Mouse (Mus musculus): ENCODE results near the gene Cops9. TPM values are rescaled to one million over a fixed set of nuclear protein-coding genes. Genes with fewer than 3 reads are reported as not detected.

Cops9 gene
- total and polyA plus RNA-seq, 3 experiments, result 377 to 618 TPM; not detected in 1

DNA sequence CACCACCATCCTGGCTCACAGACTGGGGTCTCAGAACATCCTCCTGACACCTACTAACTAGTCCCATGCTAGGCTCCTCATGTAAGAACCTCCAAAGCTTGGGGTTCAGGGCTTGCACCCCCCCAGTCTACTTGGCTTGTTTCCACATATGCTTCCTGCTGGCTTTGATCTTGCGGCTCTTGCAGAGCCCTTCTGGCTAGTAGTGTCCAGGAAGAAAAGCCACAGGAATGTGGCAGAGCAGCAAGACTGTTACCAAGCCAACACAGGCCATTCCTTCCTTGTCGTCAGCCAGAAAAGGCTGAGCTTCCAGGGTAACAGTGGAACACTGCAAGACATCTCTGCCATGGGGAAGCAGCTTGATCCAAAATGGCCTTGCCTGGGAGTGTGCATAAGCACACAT is 12.9 kb upstream of the Cops9 start:
- Histone ChIP-seq H3K9ac (ENCODE audit: control insufficient read depth, low read depth, low read length, poor library complexity, severe bottlenecking) (no peak overlapping the region), H3K79me2 (ENCODE audit: control insufficient read depth, insufficient read depth, low read length, poor library complexity) (no peaks in the 10 kb centered on the region), H3K36me3 (ENCODE audit: control insufficient read depth in 1 of 2, insufficient read depth in 2 of 2, low read length in 2 of 2) (peaks cover 0 to 13% of the 10 kb centered on the region in 2 experiments; a peak in 2 of 4 replicates), H3K27me3 (ENCODE audit: control insufficient read depth in 1 of 2, insufficient read depth in 2 of 2, low read length in 2 of 2) (no peaks in the 10 kb centered on the region), H3K4me1 (ENCODE audit: control insufficient read depth in 1 of 2, insufficient read depth in 2 of 2, low read length in 2 of 2) (peaks cover 11 to 15% of the 10 kb centered on the region in 2 experiments), H3K4me3 (ENCODE audit: control insufficient read depth in 1 of 2, insufficient read depth in 1 of 2, low read depth in 2 of 2, low read length in 2 of 2) (no peak overlapping the region), H3K9me3 (replicated peaks; ENCODE audit: insufficient read depth, low read length) (no peaks in the 10 kb centered on the region), H3K27ac (ENCODE audit: control insufficient read depth, low read depth, low read length) (no peak overlapping the region)
- TF ChIP-seq RCOR1 (IDR thresholded peaks at IDR 0.05; ENCODE audit: low read depth, low read length), result no peak
- TF ChIP-seq RAD21 (IDR thresholded peaks at IDR 0.05; ENCODE audit: low read depth, low read length), result no peak
- TF ChIP-seq ZC3H11A (IDR thresholded peaks at IDR 0.05; ENCODE audit: low read depth, low read length), result no peak
- no peak for TF ChIP-seq MAZ (IDR thresholded peaks at IDR 0.05; ENCODE audit: low read depth, low read length)
- TF ChIP-seq MYC (IDR thresholded peaks at IDR 0.05; ENCODE audit: low read depth, low read length), result no peak
- no peak for TF ChIP-seq CHD2 (IDR thresholded peaks at IDR 0.05; ENCODE audit: low read length)
- TF ChIP-seq ZNF384 (IDR thresholded peaks at IDR 0.05; ENCODE audit: low read depth, low read length), result no peak
- TF ChIP-seq JUND (IDR thresholded peaks at IDR 0.05; ENCODE audit: low read depth, low read length), result no peak
- TF ChIP-seq SMC3 (IDR thresholded peaks at IDR 0.05; ENCODE audit: low read depth, low read length), result no peak
- TF ChIP-seq CHD1 (IDR thresholded peaks at IDR 0.05; ENCODE audit: low read depth, low read length), result no peak
- TF ChIP-seq ZKSCAN1 (IDR thresholded peaks at IDR 0.05; ENCODE audit: low read depth, low read length), result no peak
- TF ChIP-seq ZMIZ1 (IDR thresholded peaks at IDR 0.05; ENCODE audit: low read depth, low read length), result no peak
- no peak for TF ChIP-seq UBTF (IDR thresholded peaks at IDR 0.05; ENCODE audit: borderline replicate concordance, insufficient read depth, low read depth, low read length)
- DNase-seq (ENCODE audit: low read depth, low spot score), result no peak

DNA sequence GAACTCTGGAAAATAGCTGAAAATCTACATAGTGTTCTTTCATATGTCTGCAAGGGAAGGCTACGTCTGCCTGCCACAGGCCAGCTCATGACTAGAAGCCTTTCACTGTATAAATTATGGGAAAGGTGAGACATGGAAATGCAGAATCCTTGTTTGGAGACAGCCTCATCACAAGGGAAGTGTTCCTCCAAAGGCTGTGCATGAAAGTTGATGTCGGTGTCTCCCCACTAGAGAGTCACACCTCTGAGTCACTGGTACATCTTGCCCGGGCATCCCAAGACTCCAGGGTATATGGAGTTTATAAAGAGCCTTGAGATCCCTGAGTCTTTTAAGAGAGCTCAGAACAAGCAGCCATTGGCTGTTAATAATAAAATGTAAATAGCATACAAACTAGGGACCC is 11.4 kb upstream of the Cops9 start:
- Histone ChIP-seq H3K4me3 (ENCODE audit: control insufficient read depth in 1 of 2, insufficient read depth in 1 of 2, low read depth in 2 of 2, low read length in 2 of 2) (no peak overlapping the region), H3K27me3 (ENCODE audit: control insufficient read depth in 1 of 2, insufficient read depth in 2 of 2, low read length in 2 of 2) (no peaks in the 10 kb centered on the region), H3K9ac (ENCODE audit: control insufficient read depth, low read depth, low read length, poor library complexity, severe bottlenecking) (no peak overlapping the region), H3K27ac (ENCODE audit: control insufficient read depth, low read depth, low read length) (no peak overlapping the region), H3K79me2 (ENCODE audit: control insufficient read depth, insufficient read depth, low read length, poor library complexity) (no peaks in the 10 kb centered on the region), H3K9me3 (replicated peaks; ENCODE audit: insufficient read depth, low read length) (no peaks in the 10 kb centered on the region), H3K36me3 (ENCODE audit: control insufficient read depth in 1 of 2, insufficient read depth in 2 of 2, low read length in 2 of 2) (peaks cover 0 to 1% of the 10 kb centered on the region in 2 experiments; a peak in 2 of 4 replicates), H3K4me1 (ENCODE audit: control insufficient read depth in 1 of 2, insufficient read depth in 2 of 2, low read length in 2 of 2) (peaks cover 0 to 2% of the 10 kb centered on the region in 2 experiments; a peak in 2 of 4 replicates)
- no peak for TF ChIP-seq BHLHE40 (IDR thresholded peaks at IDR 0.05; ENCODE audit: borderline replicate concordance, low read depth, low read length)
- no peak for TF ChIP-seq NELFE (IDR thresholded peaks at IDR 0.05; ENCODE audit: low read depth, low read length)
- TF ChIP-seq ZC3H11A (IDR thresholded peaks at IDR 0.05; ENCODE audit: low read depth, low read length), result no peak
- no peak for TF ChIP-seq ZNF384 (IDR thresholded peaks at IDR 0.05; ENCODE audit: low read depth, low read length)
- TF ChIP-seq USF2 (IDR thresholded peaks at IDR 0.05; ENCODE audit: borderline replicate concordance in 1 of 2, insufficient read depth in 1 of 2, low read depth in 1 of 2, low read length in 2 of 2), result no peak
- DNase-seq (ENCODE audit: low read depth, low spot score), result no peak
